Mouse (Mus musculus) neural tube, embryonic 15.5 days (tissue): ENCODE data around the gene Plekhm3. TPM values are rescaled to one million over a fixed set of nuclear protein-coding genes. Genes with fewer than 3 reads are reported as not detected.
"Not testable (repeated sequence)": the region's sequence is repeated elsewhere in the genome, so short reads cannot be mapped to it uniquely, and the experiment has no call there.

Source experiments
- ATAC-seq: fragments of 200-750 bp; cut with Nextera tagmentation; 2 replicates; pipeline ENCODE4 v1.8.0; 2017; ENCODE audit warnings: mild to moderate bottlenecking, moderate TSS enrichment, moderate library complexity; ENCODE audit not compliant: low FRiP score
- H3K27ac ChIP-seq: fragments of 300-500 bp; sonication (generic); replicated peaks from 2 replicates; pipeline ENCODE4 v1.5.1; 2015; ENCODE audit warnings: mild to moderate bottlenecking, inconsistent platforms
- H3K27me3 ChIP-seq: fragments of 300-500 bp; sonication (generic); replicated peaks from 2 replicates; pipeline ENCODE4 v1.6.1; 2015; ENCODE audit warnings: inconsistent platforms
- H3K36me3 ChIP-seq: fragments of 300-500 bp; sonication (generic); 2 replicates; pipeline ENCODE4 v1.6.1; 2015; ENCODE audit warnings: inconsistent platforms
- H3K4me1 ChIP-seq: fragments of 300-500 bp; sonication (generic); 2 replicates; pipeline ENCODE4 v1.6.1; 2015; ENCODE audit warnings: inconsistent platforms
- H3K4me2 ChIP-seq: fragments of 300-500 bp; sonication (generic); 2 replicates; pipeline ENCODE4 v1.6.1; 2015; ENCODE audit warnings: inconsistent platforms, mild to moderate bottlenecking, moderate library complexity
- H3K4me3 ChIP-seq: fragments of 300-500 bp; sonication (generic); replicated peaks from 2 replicates; pipeline ENCODE4 v1.5.1; 2015; ENCODE audit warnings: mild to moderate bottlenecking, inconsistent platforms
- H3K9ac ChIP-seq: fragments of 300-500 bp; sonication (generic); replicated peaks from 2 replicates; pipeline ENCODE4 v1.6.1; 2015; ENCODE audit warnings: mild to moderate bottlenecking, inconsistent platforms
- H3K9me3 ChIP-seq: fragments of 300-500 bp; sonication (generic); replicated peaks from 2 replicates; pipeline ENCODE4 v1.6.1; 2016; ENCODE audit warnings: inconsistent platforms
- WGBS: fragments of 180-500 bp; shearing (Covaris S2); methylation state at CpG from one replicate; pipeline ENCODE4 v1.1.7; 2015; ENCODE audit warnings: mixed read lengths; 5-methylcytosine and 5-hydroxymethylcytosine counted together
- polyA plus RNA-seq: library from polyadenylated mRNA; unstranded; fragments of >200 nt; fragmentation: Nextera tagmentation; extraction: Ambion mirVana; gene quantifications from 2 replicates; pipeline ENCODE4 v1.2.1, GENCODE M21; 2015

Gene Plekhm3
- 10.8 and 12.0 TPM in 2 replicates for polyA plus RNA-seq

DNA sequence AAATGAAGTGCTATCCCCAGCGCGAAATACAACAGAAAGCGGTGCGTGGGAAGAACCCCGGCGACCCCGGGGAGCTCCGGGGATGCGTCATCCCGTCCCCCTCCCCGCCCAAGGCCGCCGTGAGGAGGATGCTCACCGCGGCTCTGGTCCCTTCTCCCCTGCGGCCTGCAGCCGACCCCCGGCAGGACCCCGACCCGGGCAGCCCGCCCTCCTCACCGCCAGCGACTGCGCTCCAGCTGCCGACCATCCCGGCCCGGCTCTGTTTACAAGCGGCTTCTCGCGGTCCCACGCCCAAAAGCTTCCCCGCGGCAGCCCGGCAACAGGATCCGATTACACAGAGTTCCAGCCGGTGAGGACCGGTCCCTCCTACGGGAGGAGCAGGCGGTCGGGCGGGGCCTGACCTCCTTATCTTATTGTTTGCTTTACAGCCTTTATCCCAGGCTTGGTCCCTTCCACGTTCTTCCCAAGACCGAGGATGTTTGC is at the start of gene Plekhm3:
Plekhm3 (minus strand) TSS at position 346 of the 483 bp plus-strand sequence.
- peaks cover 5% of the 10 kb centered on the region for H3K4me1 ChIP-seq
- peak; percentile 97 for ATAC-seq
- H3K36me3 ChIP-seq, result no peaks in the 10 kb centered on the region
- WGBS, result under 1% methylated on average over 41 of the region's 43 CpGs
- peak within 1 kb of the TSS; percentile 71 for H3K4me3 ChIP-seq
- no peaks in the 10 kb centered on the region for H3K9me3 ChIP-seq
- peak within 1 kb of the TSS; percentile 65 for H3K4me2 ChIP-seq
- H3K27ac ChIP-seq, result peak within 1 kb of the TSS; percentile 88
- H3K9ac ChIP-seq, result peak within 1 kb of the TSS; percentile 85
- H3K27me3 ChIP-seq, result no peaks in the 10 kb centered on the region

DNA sequence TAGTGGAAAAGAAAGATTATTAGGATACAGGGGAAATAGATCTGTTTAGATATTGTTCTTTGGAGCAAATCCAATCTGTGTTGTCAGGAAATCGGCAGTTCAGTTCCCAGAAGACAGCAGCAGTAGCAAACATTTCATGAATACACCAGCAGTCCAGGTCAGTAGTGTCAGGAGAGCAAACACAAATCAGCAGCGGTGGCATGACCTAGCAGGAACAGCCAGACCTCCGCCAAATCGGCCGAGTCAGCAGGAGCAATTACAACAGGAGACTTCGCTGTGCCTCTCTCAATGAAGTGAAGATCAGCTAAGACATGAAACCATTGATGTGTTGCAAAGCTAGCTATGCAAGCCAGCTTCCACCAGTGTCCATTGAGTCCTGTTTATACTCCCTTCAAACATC is 49.0 kb upstream of the Plekhm3 start:
- no peak overlapping the region for H3K4me3 ChIP-seq
- no peak overlapping the region for H3K27ac ChIP-seq
- no peak overlapping the region for H3K9ac ChIP-seq
- no peaks in the 10 kb centered on the region for H3K27me3 ChIP-seq
- WGBS, result 87% methylated on average over 6 of the region's 6 CpGs
- H3K4me1 ChIP-seq, result no peaks in the 10 kb centered on the region
- H3K4me2 ChIP-seq, result no peak overlapping the region
- ATAC-seq, result no peak
- no peaks in the 10 kb centered on the region for H3K9me3 ChIP-seq
- H3K36me3 ChIP-seq, result no peaks in the 10 kb centered on the region

DNA sequence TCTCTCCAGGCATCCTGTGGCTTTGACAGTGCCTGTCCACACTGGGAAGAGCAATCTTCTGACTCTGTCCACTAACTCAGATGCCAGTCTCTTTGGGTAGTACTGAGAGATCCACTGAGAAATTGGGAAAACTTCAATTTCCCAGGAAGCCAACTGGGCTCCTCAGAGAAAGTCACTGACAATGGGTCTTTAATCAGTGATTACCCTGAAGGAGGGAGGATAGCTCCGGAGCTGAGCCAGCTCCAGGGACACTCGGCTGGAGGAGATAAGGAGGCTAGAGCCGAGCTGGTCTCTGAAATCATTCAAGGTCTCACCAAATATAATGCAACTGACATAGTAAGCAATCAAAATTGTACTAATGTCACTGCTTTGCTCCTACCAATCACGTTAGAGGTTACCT is 47.9 kb upstream of the Plekhm3 start:
- whole genome bisulfite sequencing, result 84% methylated on average over 4 of the region's 4 CpGs
- Histone ChIP-seq H3K4me2 (no peak overlapping the region), H3K36me3 (no peaks in the 10 kb centered on the region), H3K9me3 (no peaks in the 10 kb centered on the region), H3K27ac (no peak overlapping the region), H3K27me3 (no peaks in the 10 kb centered on the region), H3K4me3 (no peak overlapping the region), H3K9ac (no peak overlapping the region), H3K4me1 (no peaks in the 10 kb centered on the region)
- ATAC-seq, result no peak

DNA sequence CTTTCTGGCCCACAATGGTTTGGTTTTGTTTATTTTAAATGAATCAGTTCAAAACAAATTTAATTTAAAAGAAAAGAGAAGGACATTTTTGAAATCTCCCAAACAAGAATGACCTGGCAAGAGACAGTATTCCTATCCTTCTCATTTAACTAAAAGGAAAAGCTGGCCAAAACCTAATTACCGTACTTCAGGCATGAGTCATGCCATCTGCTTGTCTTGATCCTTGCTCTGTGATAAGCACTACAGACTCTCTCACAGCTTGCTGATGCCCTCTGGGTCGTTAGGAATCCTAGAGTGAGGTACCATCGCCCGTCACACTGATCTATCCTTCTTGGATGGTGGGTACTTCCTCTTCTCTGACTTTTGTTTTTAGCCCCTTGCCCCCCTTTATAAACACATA is 36.6 kb upstream of the Plekhm3 start:
- no peaks in the 10 kb centered on the region for H3K36me3 ChIP-seq
- no peak overlapping the region for H3K9ac ChIP-seq
- no peaks in the 10 kb centered on the region for H3K9me3 ChIP-seq
- ATAC-seq, result no peak
- H3K27ac ChIP-seq, result no peak overlapping the region
- 84% methylated on average over 4 of the region's 4 CpGs for WGBS
- no peaks in the 10 kb centered on the region for H3K4me1 ChIP-seq
- no peak overlapping the region for H3K4me3 ChIP-seq
- no peaks in the 10 kb centered on the region for H3K27me3 ChIP-seq
- H3K4me2 ChIP-seq, result no peak overlapping the region

DNA sequence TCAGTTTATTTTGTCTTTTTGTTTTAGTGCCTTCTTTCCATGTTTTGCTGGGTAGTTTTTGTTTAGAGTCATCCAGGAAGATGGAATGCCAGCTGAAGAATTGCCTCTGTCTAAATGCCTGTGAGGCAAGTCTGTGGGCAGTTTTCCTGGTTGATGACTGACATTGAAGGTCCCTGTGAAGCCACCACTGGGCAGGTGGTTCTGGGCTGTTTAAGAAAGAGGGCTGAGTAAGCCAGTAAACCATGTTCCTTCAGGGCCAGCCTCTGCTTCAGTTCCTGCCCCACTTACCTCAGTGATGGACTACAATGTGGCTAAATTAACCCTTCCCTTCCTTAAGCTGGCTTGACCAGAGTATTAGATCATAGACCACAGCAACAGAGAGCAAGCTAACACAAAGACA is 31.6 kb upstream of the Plekhm3 start:
- H3K4me2 ChIP-seq, result no peak overlapping the region
- H3K27ac ChIP-seq, result no peak overlapping the region
- ATAC-seq, result no peak
- H3K27me3 ChIP-seq, result no peaks in the 10 kb centered on the region
- H3K4me1 ChIP-seq, result no peaks in the 10 kb centered on the region
- H3K36me3 ChIP-seq, result no peaks in the 10 kb centered on the region
- H3K4me3 ChIP-seq, result no peak overlapping the region
- no peaks in the 10 kb centered on the region for H3K9me3 ChIP-seq
- H3K9ac ChIP-seq, result no peak overlapping the region

DNA sequence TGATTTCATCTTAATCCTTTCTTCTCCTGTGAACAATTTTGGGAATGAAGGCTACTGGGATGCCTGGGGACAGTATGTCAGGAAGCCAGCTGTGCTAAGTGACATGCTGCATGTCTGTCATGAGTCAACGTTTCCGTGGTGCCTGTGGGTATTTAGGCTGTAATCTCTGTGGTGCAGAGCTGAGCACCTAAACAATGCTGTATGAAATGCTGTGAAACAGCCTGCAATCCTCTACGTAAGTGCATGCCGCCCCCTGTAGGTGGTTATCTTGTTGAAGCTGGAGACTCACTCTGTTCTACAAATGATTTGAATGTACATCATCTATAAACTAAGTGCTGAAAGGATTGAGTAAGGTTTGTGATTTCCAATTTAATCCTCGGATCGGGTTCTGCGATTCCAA is 29.5 kb upstream of the Plekhm3 start:
- 45% methylated on average over 7 of the region's 7 CpGs for WGBS

DNA sequence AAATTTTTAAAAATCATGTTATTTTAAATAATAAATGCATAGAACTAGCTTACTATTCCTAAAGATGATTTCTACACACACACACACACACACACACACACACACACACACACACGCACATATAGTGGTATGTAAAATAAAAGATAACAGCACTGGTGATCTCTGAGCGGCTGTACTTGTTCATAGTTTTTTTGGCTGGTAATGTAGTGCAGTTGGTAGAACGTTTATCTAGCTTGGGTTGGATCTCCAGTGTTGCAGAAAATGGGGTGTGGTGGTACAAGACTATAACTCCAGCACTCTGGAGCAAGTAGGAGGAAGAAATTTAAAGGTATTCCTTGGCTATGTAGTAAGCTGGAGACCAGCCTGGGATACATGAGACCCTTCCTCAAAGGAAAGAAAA is 26.6 kb upstream of the Plekhm3 start:
- H3K9me3 ChIP-seq, result no peaks in the 10 kb centered on the region
- H3K4me3 ChIP-seq, result no peak overlapping the region
- H3K4me1 ChIP-seq, result peaks cover 2% of the 10 kb centered on the region
- H3K9ac ChIP-seq, result no peak overlapping the region
- 84% methylated on average over 3 of the region's 3 CpGs for WGBS
- H3K27ac ChIP-seq, result no peak overlapping the region
- H3K36me3 ChIP-seq, result no peaks in the 10 kb centered on the region
- H3K27me3 ChIP-seq, result no peaks in the 10 kb centered on the region
- H3K4me2 ChIP-seq, result no peak overlapping the region
- no peak for ATAC-seq

More for the DNA sequence above, 29.5 kb upstream of the Plekhm3 start:
- Histone ChIP-seq H3K27ac (no peak overlapping the region), H3K4me1 (no peaks in the 10 kb centered on the region), H3K9ac (no peak overlapping the region), H3K27me3 (no peaks in the 10 kb centered on the region), H3K36me3 (no peaks in the 10 kb centered on the region), H3K9me3 (no peaks in the 10 kb centered on the region), H3K4me3 (no peak overlapping the region), H3K4me2 (no peak overlapping the region)
- ATAC-seq, result no peak

DNA sequence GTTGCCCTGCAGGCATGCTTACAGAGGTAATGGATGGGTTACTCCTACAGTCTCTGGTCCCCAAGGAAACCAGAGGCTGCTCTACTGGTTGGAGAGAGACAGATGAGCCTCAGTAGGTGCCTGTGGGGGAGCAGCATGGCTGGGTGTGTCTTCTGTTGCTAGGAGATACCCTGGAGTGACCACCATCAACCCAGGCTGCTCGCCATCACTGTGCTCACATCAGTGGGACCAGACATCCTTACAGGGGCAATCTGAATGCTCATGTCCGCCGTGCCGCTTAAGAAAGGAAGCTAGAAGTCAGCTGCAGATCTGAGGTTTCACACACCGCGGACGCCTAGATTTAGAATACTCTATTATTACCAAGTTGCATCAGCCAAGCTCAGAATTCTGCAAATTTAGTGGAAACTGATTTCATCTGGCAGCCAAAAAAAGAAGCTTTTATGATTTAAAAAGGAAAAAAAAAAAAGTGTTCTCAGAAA is 21.7 kb upstream of the Plekhm3 start:
- Histone ChIP-seq H3K4me2 (no peak overlapping the region), H3K4me3 (no peak overlapping the region), H3K36me3 (no peaks in the 10 kb centered on the region), H3K27me3 (no peaks in the 10 kb centered on the region), H3K27ac (no peak overlapping the region), H3K9ac (no peak overlapping the region), H3K9me3 (no peaks in the 10 kb centered on the region), H3K4me1 (peaks cover 4% of the 10 kb centered on the region)
- WGBS, result 50% methylated on average over 7 of the region's 7 CpGs
- ATAC-seq, result peak; percentile 47; the same call in 1 of the 2 replicates

DNA sequence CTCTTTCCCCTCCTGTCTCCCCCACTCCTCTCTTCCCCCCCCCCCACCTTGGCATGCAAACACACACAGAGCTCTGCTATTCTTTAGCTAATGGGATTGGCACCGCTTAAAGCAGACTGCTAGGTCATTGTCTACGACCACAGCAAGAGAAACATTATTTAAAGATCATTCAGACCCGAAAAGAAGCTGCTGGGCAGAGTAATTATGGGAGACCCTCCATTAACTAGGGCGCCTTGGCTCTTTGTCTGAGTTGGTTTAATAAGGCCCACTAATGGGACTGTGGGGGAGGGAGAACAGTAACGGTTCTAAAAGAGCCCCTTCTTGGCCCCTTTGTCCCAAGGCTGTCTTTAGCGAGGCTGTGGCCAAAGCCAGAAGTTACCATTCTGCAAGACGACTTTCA is 18.7 kb upstream of the Plekhm3 start:
- H3K4me2 ChIP-seq, result no peak overlapping the region
- no peaks in the 10 kb centered on the region for H3K27me3 ChIP-seq
- no peak overlapping the region for H3K27ac ChIP-seq
- no peak overlapping the region for H3K9ac ChIP-seq
- no peak overlapping the region for H3K4me3 ChIP-seq
- peak; percentile 66 for ATAC-seq
- WGBS, result 11% methylated on average over 7 of the region's 7 CpGs
- no peaks in the 10 kb centered on the region for H3K36me3 ChIP-seq
- no peaks in the 10 kb centered on the region for H3K9me3 ChIP-seq
- peaks cover 4% of the 10 kb centered on the region for H3K4me1 ChIP-seq

DNA sequence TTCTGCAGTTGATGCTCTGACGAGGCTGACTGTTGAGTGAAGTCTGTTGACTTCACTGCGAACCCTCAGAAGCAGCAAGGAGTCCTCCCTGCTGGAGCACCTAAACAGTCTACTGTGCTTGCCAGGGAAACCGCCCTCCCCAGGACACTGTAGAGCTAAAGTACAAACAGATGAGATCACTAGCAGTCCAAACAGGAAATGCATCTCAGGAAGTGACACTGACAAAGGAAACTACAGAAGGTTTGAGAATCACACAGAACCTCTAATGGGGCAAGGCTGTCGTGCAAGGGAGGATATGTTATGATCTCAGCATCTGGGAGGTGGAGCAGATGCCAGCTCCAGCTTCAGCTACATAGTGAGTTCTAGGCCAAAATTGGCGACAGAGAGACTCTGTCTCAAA is 14.1 kb upstream of the Plekhm3 start:
- no peak for ATAC-seq
- 76% methylated on average over 5 of the region's 5 CpGs for WGBS
- no peaks in the 10 kb centered on the region for H3K36me3 ChIP-seq

DNA sequence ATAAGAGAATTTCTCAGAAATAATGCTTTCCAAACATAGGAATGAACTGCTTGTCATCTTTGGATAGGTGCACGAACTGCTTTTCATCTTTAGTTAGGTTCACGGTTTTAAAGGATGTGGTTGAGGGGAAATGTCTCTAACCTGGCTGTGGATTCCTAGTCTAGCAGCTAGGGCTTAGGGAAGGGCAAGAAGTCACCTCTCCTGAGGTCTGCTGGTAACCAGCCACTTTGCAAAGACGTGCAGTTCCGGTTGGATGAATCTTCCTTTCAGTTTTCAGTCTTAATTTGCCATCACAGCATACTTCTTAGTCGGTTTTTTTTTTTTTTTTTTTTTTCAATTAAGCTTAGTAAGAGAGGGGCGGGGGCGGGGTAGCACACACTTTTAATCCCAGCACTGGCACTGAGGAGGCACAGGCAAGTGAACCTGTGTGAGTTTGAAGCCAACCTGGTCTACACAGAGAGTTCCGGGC is 431 bp upstream of the Plekhm3 start:
- H3K27ac ChIP-seq, result peak overlapping the region; percentile 88
- H3K4me1 ChIP-seq, result peaks cover 5% of the 10 kb centered on the region
- H3K27me3 ChIP-seq, result no peaks in the 10 kb centered on the region
- H3K4me3 ChIP-seq, result peak overlapping the region; percentile 71
- ATAC-seq, result peak; percentile 70; the same call in 1 of the 2 replicates
- no peaks in the 10 kb centered on the region for H3K36me3 ChIP-seq
- 56% methylated on average over 8 of the region's 8 CpGs for WGBS
- H3K4me2 ChIP-seq, result peak overlapping the region; percentile 65
- peak overlapping the region; percentile 85 for H3K9ac ChIP-seq
- no peaks in the 10 kb centered on the region for H3K9me3 ChIP-seq

More for the DNA sequence above, 14.1 kb upstream of the Plekhm3 start:
- Histone ChIP-seq H3K9me3 (no peaks in the 10 kb centered on the region), H3K4me2 (no peak overlapping the region), H3K27ac (no peak overlapping the region), H3K4me3 (no peak overlapping the region), H3K27me3 (no peaks in the 10 kb centered on the region), H3K9ac (no peak overlapping the region), H3K4me1 (no peaks in the 10 kb centered on the region; the same call in 1 of the 2 replicates)

DNA sequence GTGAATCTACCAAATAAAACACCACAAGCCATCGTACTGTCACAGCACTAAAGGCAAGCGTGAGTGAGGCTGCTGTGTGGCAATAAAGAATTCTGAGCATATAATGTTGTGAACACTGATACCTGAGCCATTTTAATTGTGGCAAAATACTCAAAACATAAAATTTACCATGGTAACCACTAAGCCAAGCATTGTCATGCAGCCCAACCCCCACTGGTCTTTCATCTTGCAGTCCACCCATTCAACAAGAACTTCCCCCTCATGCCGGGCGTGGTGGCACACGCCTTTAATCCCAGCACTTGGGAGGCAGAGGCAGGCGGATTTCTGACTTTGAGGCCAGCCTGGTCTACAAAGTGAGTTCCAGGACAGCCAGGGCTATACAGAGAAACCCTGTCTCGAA is 1.8 kb downstream of the Plekhm3 start:
- H3K4me2 ChIP-seq, H3K9ac ChIP-seq, H3K9me3 ChIP-seq, H3K27me3 ChIP-seq, H3K4me3 ChIP-seq, H3K4me1 ChIP-seq, H3K36me3 ChIP-seq, H3K27ac ChIP-seq, ATAC-seq: not testable (repeated sequence)
- WGBS, result 88% methylated on average over 7 of the region's 7 CpGs
